Mouse (Mus musculus) layer of hippocampus, adult 8-10 months (tissue): ENCODE data around the gene Dtx1. TPM values are rescaled to one million over a fixed set of nuclear protein-coding genes. Genes with fewer than 3 reads are reported as not detected.

Experiments
- DNase-seq, 2 experiments: peaks; one replicate each; pipeline ENCODE4 v3.0.0; 2022; ENCODE audit warnings: low spot score in 2 of 2
- total RNA-seq, 4 experiments: library from RNA; stranded (reverse); gene quantifications; 2 replicates each; pipeline ENCODE4 v1.2.4; 2022

Dtx1 gene
- total RNA-seq, 4 experiments from 2014 or later: 62.9 to 71.1 (median 66.9) TPM

DNA sequence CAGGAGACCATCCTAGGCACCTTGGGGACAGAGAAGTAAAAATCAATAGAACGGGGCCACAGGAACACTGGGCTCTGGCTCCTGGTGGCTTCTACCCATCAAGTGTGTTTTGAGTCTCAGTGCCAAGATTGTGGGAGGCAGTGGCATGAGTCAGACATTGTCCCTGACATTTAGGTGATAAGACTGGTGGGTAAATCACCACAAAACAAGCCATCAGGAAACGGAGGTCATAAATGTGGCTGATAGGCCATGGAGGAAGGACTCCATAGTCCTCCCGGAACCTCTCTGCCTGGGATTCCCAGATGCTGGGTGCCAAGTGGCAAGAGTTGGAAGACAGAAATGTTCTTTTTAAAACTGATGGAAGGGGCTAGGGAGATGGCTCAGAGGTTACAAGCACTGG, 67.5 kb downstream of the Dtx1 start:
- no peak for DNase-seq

GRCm38 (mm10) chr5:120643365-120644085, 68.2 kb downstream of the Dtx1 start:
- no peak for DNase-seq

- DNase-seq: no peak
Observed at GRCm38 (mm10) chr5:120640094-120640493, 71.6 kb downstream of the Dtx1 start.

DNA sequence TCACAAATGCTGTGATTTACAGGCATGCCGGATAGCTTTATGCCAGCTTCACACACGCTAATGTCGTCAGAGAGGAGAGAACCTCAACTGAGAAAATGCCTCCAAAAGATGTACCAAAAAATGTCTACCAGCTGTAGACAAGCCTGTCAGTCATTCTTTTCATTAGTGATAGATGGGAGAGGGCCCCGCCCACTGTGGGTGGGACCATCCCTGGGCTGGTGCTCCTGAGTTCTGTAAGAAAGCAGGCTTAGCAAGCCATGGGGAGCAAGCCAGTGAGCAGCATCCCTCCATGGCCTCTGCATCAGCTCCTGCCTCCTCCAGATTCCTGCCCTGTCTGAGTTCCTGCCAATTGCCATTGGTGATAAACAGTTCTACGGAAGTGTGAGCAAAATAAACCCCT, 76.1 kb downstream of the Dtx1 start:
- DNase-seq: no peak

- DNase-seq: no peak
Observed at GRCm38 (mm10) chr5:120634860-120635259, 76.9 kb downstream of the Dtx1 start.

- no peak for DNase-seq
Observed at GRCm38 (mm10) chr5:120634131-120634530, 77.6 kb downstream of the Dtx1 start, which contains the start of gene Cfap73. Cfap73 (minus strand) TSS chr5:120634235.

- no peak for DNase-seq
Observed at GRCm38 (mm10) chr5:120631892-120632291, 79.8 kb downstream of the Dtx1 start.

DNA sequence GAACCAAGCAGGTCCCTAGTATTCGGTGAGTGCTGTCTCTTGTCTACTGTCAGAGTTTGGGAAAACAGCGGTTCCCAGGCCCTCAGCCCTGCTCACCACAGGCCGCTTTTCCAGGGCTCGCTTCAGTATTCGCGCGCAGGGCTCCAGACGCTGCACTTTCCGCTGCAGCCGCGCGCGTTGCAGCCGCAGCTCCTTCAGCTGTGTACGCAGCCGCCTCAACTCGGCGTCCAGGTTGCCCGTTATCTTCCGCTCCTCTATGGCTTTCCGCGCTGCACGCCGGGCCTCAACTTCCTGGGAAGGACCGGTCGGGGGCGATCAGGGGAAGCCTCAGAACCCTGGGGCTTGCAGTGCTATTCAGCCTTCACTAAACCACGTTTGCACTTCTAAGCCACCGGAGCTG, 80.6 kb downstream of the Dtx1 start:
- no peak for DNase-seq

Other genes with a start within 250 kb of the Dtx1 start
- gene Sdsl, start 239.1 kb downstream of the Dtx1 start, total RNA-seq: 10 to 100 TPM in 3 of 4 experiments, 1 to 10 TPM in 1; 7.5 to 11.6 (median 10.6) TPM
- under 1 TPM in 2 of 4 experiments, not detected in 2; 0.82 to 0.91 TPM for gene Sds, start 235.4 kb downstream of the Dtx1 start, total RNA-seq
- gene Plbd2, start 208.3 kb downstream of the Dtx1 start, total RNA-seq: 10 to 100 TPM; 57.9 to 76.5 (median 66.5) TPM
- 10 to 100 TPM in 1 of 4 experiments, 1 to 10 TPM in 3; 9.6 to 10.8 (median 9.8) TPM for gene Slc8b1, start 200.8 kb downstream of the Dtx1 start, total RNA-seq
- 10 to 100 TPM; 38.2 to 43.8 (median 41.1) TPM for gene Tpcn1, start 123.3 kb downstream of the Dtx1 start, total RNA-seq
- 1 to 10 TPM; 1.2 to 1.6 (median 1.5) TPM for gene Iqcd, start 122.9 kb downstream of the Dtx1 start, total RNA-seq
- 10 to 100 TPM; 22.1 to 27.3 (median 24.7) TPM for gene Rita1, start 99.3 kb downstream of the Dtx1 start, total RNA-seq
- gene Ddx54, start 99.2 kb downstream of the Dtx1 start, total RNA-seq: 10 to 100 TPM; 32.8 to 37.1 (median 35.7) TPM
- gene Cfap73, start 77.7 kb downstream of the Dtx1 start, total RNA-seq: under 1 TPM in 2 of 4 experiments, not detected in 2; 0.50 to 0.56 TPM
- 100 to 1,000 TPM in 2 of 4 experiments, 10 to 100 TPM in 2; 84.4 to 112 (median 96.9) TPM for gene Rasal1, start 63.1 kb downstream of the Dtx1 start, total RNA-seq
- under 1 TPM; 0.12 to 0.65 (median 0.40) TPM for gene Oas2, start 37.9 kb upstream of the Dtx1 start, total RNA-seq
- gene Oas3, start 65.7 kb upstream of the Dtx1 start, total RNA-seq: under 1 TPM in 2 of 4 experiments, not detected in 2; 0.09 to 0.30 TPM
- gene Oas1e, start 83.6 kb upstream of the Dtx1 start, total RNA-seq: not detected
- gene Oas1c, start 100.6 kb upstream of the Dtx1 start, total RNA-seq: 1 to 10 TPM in 1 of 4 experiments, under 1 TPM in 3; 0.12 to 1.2 (median 0.65) TPM
- not detected for gene Oas1f, start 135.4 kb upstream of the Dtx1 start, total RNA-seq
- not detected for gene Oas1h, start 149.5 kb upstream of the Dtx1 start, total RNA-seq
- gene Oas1g, start 175.7 kb upstream of the Dtx1 start, total RNA-seq: under 1 TPM in 1 of 4 experiments, not detected in 3; 0.84 TPM
- 1 to 10 TPM in 2 of 4 experiments, under 1 TPM in 2; 0.31 to 2.4 (median 0.74) TPM for gene Oas1a, start 195.6 kb upstream of the Dtx1 start, total RNA-seq
- not detected for gene Oas1d, start 202.6 kb upstream of the Dtx1 start, total RNA-seq